Mouse (Mus musculus) heart, adult 18-20 months (tissue): ENCODE data around the gene Syt11. TPM values are rescaled to one million over a fixed set of nuclear protein-coding genes. Genes with fewer than 3 reads are reported as not detected.
A peak's percentile ranks its signal among the peaks of the same experiment; 100 is the strongest.
"Not testable (repeated sequence)": the region's sequence is repeated elsewhere in the genome, so short reads cannot be mapped to it uniquely, and the experiment has no call there.

Experiments used
- DNase-seq, 2 experiments: peaks; one replicate each; pipeline ENCODE4 v3.0.0; 2021 to 2022; ENCODE audit warnings: mixed read lengths in 1 of 2
- total RNA-seq, 2 experiments: library from RNA; stranded (reverse); gene quantifications; 2 replicates each; pipeline ENCODE4 v1.2.3; 2021

The Syt11 gene
- total RNA-seq, 2 experiments from 2014 or later, result 5.4 to 8.0 TPM

DNA sequence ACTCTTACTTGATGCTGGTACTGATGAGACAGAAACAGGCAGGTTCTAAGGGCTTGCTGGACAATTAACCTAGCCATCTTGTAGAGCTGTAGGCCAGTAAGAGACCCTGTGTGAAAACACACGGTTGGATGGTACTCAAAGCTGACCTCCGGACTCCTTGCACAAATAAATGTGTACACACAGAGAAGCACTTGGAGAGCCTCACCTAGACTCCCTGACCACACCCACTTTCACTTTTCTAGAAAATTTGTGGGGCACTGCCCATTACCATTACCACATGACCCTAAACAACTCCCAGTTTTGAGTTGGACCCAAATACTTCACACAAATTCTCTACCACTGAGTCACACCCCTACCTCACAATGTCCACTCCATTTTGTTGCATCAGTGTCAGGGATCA, 38.4 kb downstream of the Syt11 start:
- DNase-seq, result no peak

DNA sequence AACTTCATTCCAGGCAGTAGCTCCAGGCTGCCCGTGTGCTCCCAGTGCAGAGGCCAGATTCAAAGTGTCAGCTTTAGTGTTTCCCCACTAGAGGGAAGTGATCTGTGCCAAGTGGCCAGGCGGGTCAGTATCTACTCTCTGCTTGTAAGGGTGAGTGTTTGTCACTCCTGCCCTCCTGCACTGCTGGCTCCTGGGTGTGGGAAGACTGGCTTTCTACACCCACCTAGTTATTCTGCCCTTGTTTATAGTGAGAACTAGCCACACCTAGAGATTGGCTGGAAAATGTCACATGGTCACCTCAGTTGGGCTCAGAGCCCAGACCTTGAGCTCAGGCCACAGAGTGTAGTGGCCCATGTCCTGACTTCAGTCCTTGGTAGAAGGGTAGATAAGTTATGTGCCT, 55.9 kb downstream of the Syt11 start:
- peak; percentile 82 to 89 for DNase-seq

DNA sequence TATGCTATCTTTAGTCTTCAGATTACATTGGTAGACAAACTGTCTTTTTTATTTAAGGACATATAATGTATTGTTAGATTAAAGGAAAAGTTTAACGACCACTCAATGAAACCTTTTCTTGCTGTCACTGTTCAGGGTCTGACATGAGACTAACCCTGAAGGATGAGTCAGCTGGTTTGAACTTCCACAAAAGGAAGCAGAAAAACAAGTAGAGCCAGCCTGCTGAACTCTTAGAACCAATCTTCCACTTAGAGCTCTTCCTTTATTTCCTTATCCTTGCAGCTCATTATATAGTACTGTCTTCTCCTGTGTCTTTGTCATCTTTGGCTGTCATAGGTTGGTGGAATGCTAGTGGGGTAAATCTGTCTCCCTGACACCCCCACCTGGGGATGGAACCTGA, 57.1 kb downstream of the Syt11 start:
- peak; percentile 28 to 32 for DNase-seq

DNA sequence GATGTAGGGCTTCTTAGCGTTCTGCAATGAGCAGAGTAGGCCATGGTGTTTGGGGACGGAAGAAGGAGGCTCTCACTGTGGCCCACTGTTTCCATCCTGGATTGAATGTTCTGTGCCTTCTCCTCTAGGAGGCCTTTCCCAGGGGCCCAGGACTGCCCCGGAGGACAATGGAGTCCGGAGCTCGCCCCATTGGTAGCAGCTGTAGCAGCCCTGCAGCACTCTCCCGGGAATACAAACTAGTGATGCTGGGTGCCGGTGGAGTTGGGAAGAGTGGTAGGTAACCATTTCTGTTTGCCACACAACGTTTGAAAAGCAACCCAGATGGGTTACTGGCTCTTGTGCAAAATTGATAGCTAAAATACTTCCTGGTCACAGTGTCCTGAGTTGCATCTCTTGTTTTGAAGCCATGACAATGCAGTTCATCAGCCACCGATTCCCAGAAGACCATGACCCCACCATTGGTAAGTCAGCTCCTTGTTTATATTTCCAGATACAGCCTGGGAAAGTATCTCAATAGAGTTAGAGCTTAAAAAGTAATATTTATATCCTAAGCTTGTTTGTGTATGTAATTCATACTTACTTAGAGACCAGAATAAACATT, 57.7 kb downstream of the Syt11 start:
- peak; percentile 45 to 72 for DNase-seq

DNA sequence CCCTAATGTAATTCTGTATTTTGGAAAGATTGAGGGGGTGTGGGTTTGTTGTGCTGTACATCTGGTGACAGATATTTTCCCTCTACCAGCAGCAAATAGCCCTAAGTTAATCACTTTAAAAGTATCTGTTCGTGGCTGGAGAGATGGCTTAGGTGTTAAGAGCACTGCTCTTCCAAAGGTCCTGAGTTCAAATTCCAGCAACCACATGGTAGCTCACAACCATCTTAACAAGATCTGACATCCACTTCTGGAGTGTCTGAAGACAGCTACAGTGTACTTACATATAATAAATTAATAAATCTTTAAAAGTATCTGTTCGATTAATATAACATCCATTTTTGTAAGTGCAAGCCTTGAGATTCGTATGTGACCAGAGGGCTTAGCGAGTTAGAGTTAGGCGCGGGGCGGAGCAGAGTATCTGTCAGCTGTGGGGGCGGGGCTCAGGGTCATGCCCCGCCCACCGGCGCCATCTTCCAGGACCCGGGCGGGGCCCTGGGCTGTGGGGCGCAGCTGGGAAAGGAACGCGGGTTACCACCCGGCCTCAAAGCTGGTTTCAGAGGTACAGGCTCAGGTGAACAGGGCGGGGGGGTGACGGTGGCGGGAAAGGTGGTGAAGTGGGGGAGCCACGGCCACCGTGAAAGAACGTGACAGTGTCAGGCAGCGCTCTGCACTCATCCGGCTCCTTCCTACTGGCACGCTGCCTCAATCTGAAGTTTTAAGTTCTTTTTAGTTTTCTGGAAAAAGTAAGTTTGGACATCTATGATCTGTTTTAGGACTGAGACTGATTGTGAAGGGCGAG, 58.4 kb downstream of the Syt11 start, which contains the start of gene Rit1:
TSS of gene Rit1 (plus strand) at position 440 of the 799 bp plus-strand sequence.
- peak; percentile 89 to 90 for DNase-seq

DNA sequence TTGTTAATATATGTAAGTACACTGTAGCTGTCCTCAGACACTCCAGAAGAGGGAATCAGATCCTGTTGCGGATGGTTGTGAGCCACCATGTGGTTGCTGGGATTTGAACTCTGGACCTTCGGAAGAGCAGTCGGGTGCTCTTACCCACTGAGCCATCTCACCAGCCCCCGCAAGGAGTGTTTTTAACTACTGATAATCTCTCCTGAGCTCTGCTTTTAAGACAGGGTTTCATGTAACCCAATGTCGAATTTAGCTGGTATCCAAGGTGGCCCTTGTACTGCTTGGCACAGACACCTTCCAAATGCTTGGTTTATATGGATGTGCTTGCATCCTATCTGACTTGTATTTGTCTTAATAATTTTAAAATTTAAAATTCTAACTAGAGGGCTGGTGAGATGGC, 59.2 kb downstream of the Syt11 start:
- DNase-seq, result not testable (repeated sequence)

DNA sequence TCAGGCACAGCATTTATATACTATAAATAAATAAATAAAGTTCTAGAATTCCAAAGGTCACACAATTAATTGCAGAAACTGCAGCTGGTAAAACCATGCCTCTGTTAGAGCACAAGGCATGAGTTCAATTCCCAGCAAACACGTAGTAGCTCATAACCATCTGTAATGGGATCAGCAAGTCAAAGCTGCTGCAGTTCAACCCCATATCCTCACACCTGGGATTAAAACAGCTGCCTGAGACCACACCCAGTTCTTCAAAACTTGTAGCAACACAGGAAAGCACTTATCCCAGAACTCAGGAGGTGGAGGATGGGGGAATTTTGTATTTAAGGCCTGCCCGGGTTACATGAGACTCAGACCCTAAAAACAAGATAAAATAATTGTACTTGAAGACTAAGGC, 60.2 kb downstream of the Syt11 start:
- DNase-seq, result no peak

DNA sequence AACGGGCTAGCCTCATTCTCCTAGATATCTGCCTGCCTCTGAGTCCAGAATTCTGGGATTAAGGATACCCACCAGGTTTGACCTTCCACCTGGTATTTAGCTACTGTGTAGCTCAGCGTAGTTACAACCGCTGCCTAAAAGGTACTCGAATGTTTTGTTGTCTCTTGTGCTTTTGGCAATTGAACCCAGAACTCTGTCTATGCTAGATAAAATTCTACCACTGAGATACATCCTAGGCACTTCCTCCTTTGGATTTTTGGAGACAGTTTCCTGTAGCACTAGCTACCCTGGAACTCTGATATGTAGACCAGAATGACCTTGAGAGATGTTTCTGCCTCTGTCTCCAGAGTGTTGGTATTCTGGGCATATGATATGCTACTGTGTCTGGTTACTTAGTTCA, 61.3 kb downstream of the Syt11 start:
- no peak for DNase-seq

DNA sequence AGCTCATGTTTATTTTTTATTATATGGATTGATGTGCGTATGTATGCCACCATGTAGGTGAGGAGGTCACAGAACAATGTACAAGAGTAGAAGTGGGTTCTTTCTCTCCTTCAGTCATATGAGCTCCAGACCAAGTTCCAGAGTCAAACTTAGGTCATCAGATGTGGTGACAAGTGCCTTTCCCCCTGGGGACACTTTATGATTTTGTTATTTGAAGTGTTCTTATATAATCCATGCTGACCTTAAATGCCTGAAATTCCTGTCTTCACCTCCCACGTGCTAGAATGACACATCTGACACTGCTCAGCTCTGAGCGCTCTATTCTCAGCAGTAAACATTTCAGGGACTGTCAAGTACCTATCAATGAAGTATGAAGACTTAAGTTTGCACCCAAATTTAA, 73.7 kb downstream of the Syt11 start:
- peak in 1 of 2 experiments; percentile 24 for DNase-seq

DNA sequence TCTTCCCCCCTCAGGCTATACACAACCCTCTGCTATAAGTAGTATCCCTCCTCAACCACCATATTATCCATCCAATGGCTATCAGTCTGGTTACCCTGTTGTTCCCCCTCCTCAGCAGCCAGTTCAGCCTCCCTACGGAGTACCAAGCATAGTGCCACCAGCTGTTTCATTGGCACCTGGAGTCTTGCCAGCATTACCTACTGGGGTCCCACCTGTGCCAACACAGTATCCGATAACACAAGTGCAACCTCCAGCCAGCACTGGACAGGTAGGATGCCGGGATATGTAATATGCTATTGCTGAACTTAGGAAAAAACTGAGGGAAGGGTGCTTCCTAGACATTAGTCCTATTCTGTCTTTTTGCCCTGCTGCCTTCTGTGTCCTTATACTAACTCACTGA, 74.7 kb downstream of the Syt11 start:
- DNase-seq, result no peak

DNA sequence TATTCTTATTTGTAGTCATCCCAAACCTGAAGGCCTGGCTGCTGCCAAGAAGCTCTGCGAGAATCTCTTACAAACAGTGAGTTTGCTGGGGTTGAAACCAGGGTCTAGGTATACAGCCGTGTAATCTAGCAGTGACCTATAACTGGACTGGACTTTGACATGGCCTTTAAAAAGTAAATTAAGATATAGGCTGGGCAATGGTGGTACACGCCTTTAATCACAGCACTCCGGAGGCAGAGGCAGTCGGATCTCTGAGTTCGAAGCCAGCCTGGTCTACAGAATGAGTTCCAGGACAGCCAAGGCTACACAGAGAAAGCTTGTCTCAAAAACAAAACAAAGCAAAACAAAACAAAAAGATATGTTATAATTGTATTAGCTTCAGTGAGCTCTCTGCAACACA, 76.1 kb downstream of the Syt11 start:
- DNase-seq, result no peak

DNA sequence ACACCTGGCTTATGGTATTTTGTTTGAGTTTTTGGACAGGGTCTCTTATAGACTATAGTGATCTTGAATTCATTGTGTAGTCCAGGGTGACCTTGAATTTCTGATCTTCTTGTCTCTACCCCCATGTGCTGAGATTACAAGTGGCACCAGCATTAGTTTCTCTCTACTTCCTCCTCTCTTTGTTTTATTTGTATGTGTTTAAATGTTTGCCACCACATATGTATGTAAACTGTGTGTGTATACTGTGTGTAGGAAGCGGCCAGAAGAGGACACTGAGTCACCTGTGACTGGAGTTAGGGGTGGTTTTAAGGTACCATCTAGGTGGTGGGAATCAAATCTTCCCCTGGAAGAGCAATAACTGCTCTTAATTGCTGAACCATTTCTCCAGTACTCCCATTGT, 76.9 kb downstream of the Syt11 start:
- DNase-seq, result no peak

DNA sequence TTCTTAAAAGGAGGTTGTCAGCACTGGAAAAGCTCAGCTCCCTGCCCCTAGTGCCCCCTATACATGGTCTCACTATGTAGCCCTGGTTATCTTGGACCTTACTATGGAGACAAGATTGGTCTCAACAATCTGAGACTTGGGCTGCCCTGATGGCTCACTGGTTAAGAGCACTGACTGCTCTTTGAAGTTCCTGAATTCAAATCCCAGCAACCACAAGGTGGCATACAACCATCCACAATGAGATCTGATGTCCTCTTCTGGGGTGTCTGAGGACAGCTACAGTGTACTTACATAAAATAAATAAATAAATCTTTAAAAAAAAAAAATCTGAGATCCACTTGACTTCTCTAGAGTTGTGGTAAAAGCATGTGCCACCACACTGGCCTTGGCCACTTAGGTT, 79.4 kb downstream of the Syt11 start:
- DNase-seq, result no peak

Other genes starting within 250 kb of the Syt11 start
- under 1 TPM; 0.26 to 0.35 TPM for gene Mex3a, start 242.8 kb downstream of the Syt11 start, total RNA-seq
- under 1 TPM in 1 of 2 experiments, not detected in 1; 0.26 TPM for gene Rab25, start 226.9 kb downstream of the Syt11 start, total RNA-seq
- gene Lamtor2, start 222.1 kb downstream of the Syt11 start, total RNA-seq, result 100 to 1,000 TPM; 102 to 104 TPM
- gene Ubqln4, start 221.4 kb downstream of the Syt11 start, total RNA-seq, result 10 to 100 TPM; 72.4 to 78.7 TPM
- 10 to 100 TPM; 60.8 to 65.5 TPM for gene Ssr2, start 199.3 kb downstream of the Syt11 start, total RNA-seq
- gene Arhgef2, start 169.2 kb downstream of the Syt11 start, total RNA-seq, result 10 to 100 TPM; 32.3 to 32.9 TPM
- gene Rxfp4, start 122.0 kb downstream of the Syt11 start, total RNA-seq, result not detected
- gene Khdc4, start 89.4 kb downstream of the Syt11 start, total RNA-seq, result 10 to 100 TPM; 25.7 to 26.3 TPM
- gene Rit1, start 58.3 kb downstream of the Syt11 start, total RNA-seq, result 10 to 100 TPM; 70.5 to 95.6 TPM
- 10 to 100 TPM; 20.0 to 21.6 TPM for gene Gon4l, start 60.1 kb upstream of the Syt11 start, total RNA-seq
- 10 to 100 TPM; 12.9 to 13.4 TPM for gene Msto1, start 138.8 kb upstream of the Syt11 start, total RNA-seq
- gene Ash1l, start 175.5 kb upstream of the Syt11 start, total RNA-seq, result 10 to 100 TPM; 37.3 to 40.2 TPM
- 100 to 1,000 TPM; 146 to 156 TPM for gene Dap3, start 176.0 kb upstream of the Syt11 start, total RNA-seq